Mouse (Mus musculus) kidney, postnatal 10 days (tissue): Measurements from ENCODE around the gene Olfr1491.

Experiments
- DNase-seq: peaks from one replicate; pipeline ENCODE4 v3.0.0; 2021; ENCODE audit warnings: mixed read lengths

Olfr1491 gene

GRCm38 (mm10) chr19:13696968-13697367 is at the start of gene Olfr1491:
Gene Olfr1491 (plus strand): TSS chr19:13697268.
- no peak for DNase-seq

- no peak for DNase-seq
Measured at GRCm38 (mm10) chr19:13650791-13651190, 46.3 kb upstream of the Olfr1491 start, which contains the start of gene Olfr1490. Gene Olfr1490 (plus strand): TSS chr19:13651091.

GRCm38 (mm10) chr19:13722978-13723377 is 25.9 kb downstream of the Olfr1491 start, which contains the start of gene Olfr1493-ps1:
Gene Olfr1493-ps1 (plus strand): TSS chr19:13723278.
- DNase-seq, result no peak

- no peak for DNase-seq
Measured at GRCm38 (mm10) chr19:13739428-13739827, 42.4 kb downstream of the Olfr1491 start, which contains the start of gene Olfr1494. Gene Olfr1494 (plus strand): TSS chr19:13739728.

- DNase-seq, result no peak
Measured at GRCm38 (mm10) chr19:13749366-13749765, 52.3 kb downstream of the Olfr1491 start.
